Mouse (Mus musculus) embryonic facial prominence, embryonic 15.5 days (tissue): Measurements from ENCODE around the gene Gm6217. TPM values are rescaled to one million over a fixed set of nuclear protein-coding genes. Genes with fewer than 3 reads are reported as not detected.
"Not testable (repeated sequence)": the region's sequence is repeated elsewhere in the genome, so short reads cannot be mapped to it uniquely, and the experiment has no call there.

Source experiments
- ATAC-seq: fragments of 200-750 bp; cut with Nextera tagmentation; 2 replicates; pipeline ENCODE4 v1.8.0; 2017; ENCODE audit warnings: low read depth, moderate TSS enrichment; ENCODE audit not compliant: insufficient number of reproducible peaks, low FRiP score, low TSS enrichment
- H3K27ac ChIP-seq: fragments of 300-500 bp; sonication (generic); replicated peaks from 2 replicates; pipeline ENCODE4 v1.5.1; 2015; ENCODE audit warnings: mild to moderate bottlenecking, inconsistent platforms
- H3K27me3 ChIP-seq: fragments of 300-500 bp; sonication (generic); 2 replicates; pipeline ENCODE4 v1.6.1; 2015; ENCODE audit warnings: inconsistent platforms
- H3K36me3 ChIP-seq: fragments of 300-500 bp; sonication (generic); 2 replicates; pipeline ENCODE4 v1.6.1; 2015; ENCODE audit warnings: mild to moderate bottlenecking, inconsistent platforms
- H3K4me1 ChIP-seq: fragments of 300-500 bp; sonication (generic); 2 replicates; pipeline ENCODE4 v1.6.1; 2015; ENCODE audit warnings: inconsistent platforms
- H3K4me2 ChIP-seq: fragments of 300-500 bp; sonication (generic); replicated peaks from 2 replicates; pipeline ENCODE4 v1.6.1; 2015; ENCODE audit warnings: mild to moderate bottlenecking, inconsistent platforms
- H3K4me3 ChIP-seq: fragments of 300-500 bp; sonication (generic); replicated peaks from 2 replicates; pipeline ENCODE4 v1.5.1; 2015; ENCODE audit warnings: mild to moderate bottlenecking, inconsistent platforms
- H3K9ac ChIP-seq: fragments of 300-500 bp; sonication (generic); 2 replicates; pipeline ENCODE4 v1.6.1; 2015; ENCODE audit warnings: inconsistent platforms
- H3K9me3 ChIP-seq: fragments of 300-500 bp; sonication (generic); replicated peaks from 2 replicates; pipeline ENCODE4 v1.6.1; 2016; ENCODE audit warnings: inconsistent platforms
- WGBS: fragments of 180-500 bp; shearing (Covaris S2); methylation state at CpG from one replicate; pipeline ENCODE4 v1.1.7; 2015; 5-methylcytosine and 5-hydroxymethylcytosine counted together
- polyA plus RNA-seq: library from polyadenylated mRNA; unstranded; fragments of >200 nt; fragmentation: Nextera tagmentation; extraction: Ambion mirVana; gene quantifications from 2 replicates; pipeline ENCODE4 v1.2.1, GENCODE M21; 2015

The Gm6217 gene
- polyA plus RNA-seq, 1 experiment from 2014 or later: 1.5 TPM

- no CpG with 5 or more reads among the region's 6 CpGs for WGBS
- not testable (repeated sequence) for ATAC-seq, H3K27ac ChIP-seq
Measured at GRCm38 (mm10) chr1:82943295-82943694, 12.1 kb upstream of the Gm6217 start, which contains the start of gene A030003K21Rik. TSS of gene A030003K21Rik (minus strand) at chr1:82943388.

GRCm38 (mm10) chr1:82942505-82942904 is 11.3 kb upstream of the Gm6217 start:
- not testable (repeated sequence) for H3K27ac ChIP-seq, H3K27me3 ChIP-seq, ATAC-seq, H3K4me3 ChIP-seq, H3K4me2 ChIP-seq, H3K4me1 ChIP-seq, H3K9me3 ChIP-seq, H3K9ac ChIP-seq, H3K36me3 ChIP-seq
- 68% methylated on average over 1 of the region's 2 CpGs for WGBS

More at GRCm38 (mm10) chr1:82943295-82943694, 12.1 kb upstream of the Gm6217 start, which contains the start of gene A030003K21Rik:
- H3K36me3 ChIP-seq, H3K4me2 ChIP-seq, H3K4me1 ChIP-seq, H3K4me3 ChIP-seq, H3K27me3 ChIP-seq, H3K9ac ChIP-seq, H3K9me3 ChIP-seq: not testable (repeated sequence)

GRCm38 (mm10) chr1:82938666-82939065 is 7.5 kb upstream of the Gm6217 start:
- Histone ChIP-seq H3K4me1 (no peaks in the 10 kb centered on the region), H3K27ac (no peak overlapping the region), H3K4me2 (no peak overlapping the region)

GRCm38 (mm10) chr1:82930558-82930957 is 641 bp downstream of the Gm6217 start:
- WGBS: 84% methylated on average over 2 of the region's 3 CpGs
- H3K4me1 ChIP-seq, H3K9me3 ChIP-seq, ATAC-seq, H3K27ac ChIP-seq, H3K36me3 ChIP-seq, H3K9ac ChIP-seq, H3K4me3 ChIP-seq, H3K4me2 ChIP-seq, H3K27me3 ChIP-seq: not testable (repeated sequence)

More at GRCm38 (mm10) chr1:82938666-82939065, 7.5 kb upstream of the Gm6217 start:
- Histone ChIP-seq H3K9me3 (no peaks in the 10 kb centered on the region; the same call in 1 of the 2 replicates), H3K9ac (no peak overlapping the region), H3K36me3 (no peaks in the 10 kb centered on the region), H3K4me3 (no peak overlapping the region), H3K27me3 (no peaks in the 10 kb centered on the region)
- no peak for ATAC-seq
- WGBS: 93% methylated on average over 5 of the region's 5 CpGs

- 84% methylated on average over 6 of the region's 6 CpGs for WGBS
- H3K4me2 ChIP-seq: no peak within 1 kb of the TSS
Measured at GRCm38 (mm10) chr1:82924650-82925049, 6.5 kb downstream of the Gm6217 start, which contains the start of gene A030014E15Rik. TSS of gene A030014E15Rik (plus strand) at chr1:82924917.

GRCm38 (mm10) chr1:82913434-82913833 is 17.8 kb downstream of the Gm6217 start:
- ATAC-seq, H3K27ac ChIP-seq, H3K9me3 ChIP-seq, H3K4me3 ChIP-seq, H3K4me1 ChIP-seq, H3K36me3 ChIP-seq, H3K27me3 ChIP-seq, H3K9ac ChIP-seq, H3K4me2 ChIP-seq: not testable (repeated sequence)
- 82% methylated on average over 5 of the region's 5 CpGs for WGBS

More at GRCm38 (mm10) chr1:82924650-82925049, 6.5 kb downstream of the Gm6217 start, which contains the start of gene A030014E15Rik:
- no peak within 1 kb of the TSS for H3K27ac ChIP-seq
- H3K9ac ChIP-seq: no peak within 1 kb of the TSS
- no peaks in the 10 kb centered on the region for H3K36me3 ChIP-seq
- no peaks in the 10 kb centered on the region for H3K9me3 ChIP-seq
- H3K4me1 ChIP-seq: no peaks in the 10 kb centered on the region
- no peak for ATAC-seq
- no peaks in the 10 kb centered on the region for H3K27me3 ChIP-seq
- no peak within 1 kb of the TSS for H3K4me3 ChIP-seq

- ATAC-seq: no peak
- Histone ChIP-seq H3K9ac (no peak within 1 kb of the TSS), H3K4me3 (no peak within 1 kb of the TSS), H3K4me1 (no peaks in the 10 kb centered on the region), H3K4me2 (no peak within 1 kb of the TSS), H3K36me3 (no peaks in the 10 kb centered on the region), H3K27ac (no peak within 1 kb of the TSS), H3K27me3 (no peaks in the 10 kb centered on the region), H3K9me3 (no peaks in the 10 kb centered on the region)
- WGBS: 81% methylated on average over 3 of the region's 3 CpGs
Measured at GRCm38 (mm10) chr1:82913025-82913424, 18.2 kb downstream of the Gm6217 start, which contains the start of gene A030005L19Rik. TSS of gene A030005L19Rik (plus strand) at chr1:82913325.

GRCm38 (mm10) chr1:82905886-82906285 is 25.3 kb downstream of the Gm6217 start:
- H3K9me3 ChIP-seq: no peaks in the 10 kb centered on the region
- 72% methylated on average over 3 of the region's 3 CpGs for WGBS
- no peak overlapping the region for H3K4me3 ChIP-seq
- peaks cover 14% of the 10 kb centered on the region for H3K36me3 ChIP-seq
- H3K4me1 ChIP-seq: no peaks in the 10 kb centered on the region
- no peaks in the 10 kb centered on the region for H3K27me3 ChIP-seq
- no peak for ATAC-seq
- no peak overlapping the region for H3K9ac ChIP-seq
- H3K27ac ChIP-seq: no peak overlapping the region
- H3K4me2 ChIP-seq: no peak overlapping the region

GRCm38 (mm10) chr1:82901201-82901600 is 30.0 kb downstream of the Gm6217 start:
- no peak overlapping the region for H3K4me2 ChIP-seq
- ATAC-seq: no peak
- H3K36me3 ChIP-seq: peaks cover 26% of the 10 kb centered on the region
- H3K4me3 ChIP-seq: no peak overlapping the region
- H3K9ac ChIP-seq: no peak overlapping the region
- no peaks in the 10 kb centered on the region for H3K27me3 ChIP-seq
- no peaks in the 10 kb centered on the region for H3K4me1 ChIP-seq
- H3K27ac ChIP-seq: no peak overlapping the region
- no peaks in the 10 kb centered on the region for H3K9me3 ChIP-seq
- WGBS: 96% methylated on average over 3 of the region's 3 CpGs

- Histone ChIP-seq H3K27me3 (no peaks in the 10 kb centered on the region), H3K4me2 (no peak overlapping the region), H3K9ac (no peak overlapping the region), H3K4me1 (no peaks in the 10 kb centered on the region), H3K4me3 (no peak overlapping the region), H3K27ac (no peak overlapping the region), H3K9me3 (no peaks in the 10 kb centered on the region), H3K36me3 (peaks cover 26% of the 10 kb centered on the region)
- 95% methylated on average over 1 of the region's 1 CpGs for WGBS
- ATAC-seq: no peak
Measured at GRCm38 (mm10) chr1:82900567-82900966, 30.6 kb downstream of the Gm6217 start.

- Histone ChIP-seq H3K4me3 (no peak overlapping the region), H3K4me2 (no peak overlapping the region), H3K36me3 (peaks cover 26% of the 10 kb centered on the region), H3K9me3 (no peaks in the 10 kb centered on the region), H3K9ac (no peak overlapping the region), H3K27me3 (no peaks in the 10 kb centered on the region), H3K27ac (no peak overlapping the region), H3K4me1 (no peaks in the 10 kb centered on the region)
- no peak for ATAC-seq
- WGBS: 94% methylated on average over 7 of the region's 7 CpGs
Measured at GRCm38 (mm10) chr1:82893269-82893668, 37.9 kb downstream of the Gm6217 start.
